Mouse (Mus musculus): ENCODE measurements around the gene Extl2. TPM values are rescaled to one million over a fixed set of nuclear protein-coding genes. Genes with fewer than 3 reads are reported as not detected.

Extl2 gene
- total RNA-seq (2023) = 10 to 100 TPM in 1 of 2 experiments, 1 to 10 TPM in 1; 4.6 to 13.8 TPM

DNA sequence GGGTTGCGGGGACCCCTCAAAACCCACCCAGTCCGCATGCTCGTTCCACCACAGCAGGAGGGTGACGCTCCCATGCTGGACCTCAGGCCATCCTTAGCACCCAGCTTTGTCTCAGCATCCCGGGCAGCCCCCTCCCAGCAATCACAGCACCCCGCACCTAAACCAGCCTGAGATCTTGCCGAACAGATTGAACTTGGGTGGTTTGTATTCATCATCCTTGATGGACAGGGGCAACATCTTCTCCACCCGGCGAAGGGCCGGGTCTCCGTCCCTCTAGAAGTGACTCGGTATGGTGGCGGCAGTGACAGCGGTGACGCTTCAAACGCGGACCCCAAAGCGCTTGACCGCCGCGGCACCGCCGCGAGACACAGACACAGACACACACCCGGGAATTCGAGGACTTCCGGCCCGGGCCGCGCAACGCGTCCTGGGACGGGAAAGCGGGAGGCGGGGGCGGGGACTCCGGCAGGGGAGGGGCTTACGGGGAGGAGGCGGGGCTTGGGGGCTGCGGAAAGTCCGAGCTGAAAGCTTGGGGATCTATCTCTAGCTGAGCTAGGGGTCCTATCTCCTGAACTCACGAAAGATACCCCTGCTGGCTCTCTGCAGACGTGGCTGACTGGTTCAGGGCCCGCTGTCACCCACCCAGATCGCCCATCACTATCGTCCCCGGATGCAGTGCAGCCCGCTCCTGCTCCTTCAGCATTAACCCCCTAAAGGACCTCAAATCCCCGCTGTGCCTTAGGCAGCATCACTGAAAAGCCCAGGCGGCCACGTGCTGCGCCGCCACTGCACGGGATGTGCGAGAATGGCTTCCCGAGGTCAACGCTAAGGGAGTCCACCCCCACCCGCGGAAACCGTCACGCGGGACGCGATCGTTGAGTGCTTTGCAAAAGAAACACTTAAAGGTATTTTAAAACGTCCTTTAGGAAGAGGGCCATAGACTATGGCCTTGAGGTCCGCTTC is at the start of gene Extl2, which contains the start of gene Slc30a7:
TSS of gene Extl2 (plus strand) at position 485 of the 963 bp plus-strand sequence.
TSS of gene Slc30a7 (minus strand) at position 429 of the 963 bp plus-strand sequence.

Other genes starting within 250 kb of the Extl2 start
- gene Dph5, start 119.6 kb upstream of the Extl2 start, total RNA-seq (2023) = 10 to 100 TPM; 66.6 to 67.9 TPM
- 10 to 100 TPM; 47.0 to 60.4 TPM for gene Slc30a7, start 56 bp upstream of the Extl2 start, total RNA-seq (2023)
- gene Vcam1, start 122.2 kb downstream of the Extl2 start, total RNA-seq (2023) = 1 to 10 TPM; 5.3 to 8.5 TPM
- gene Gpr88, start 246.0 kb downstream of the Extl2 start, total RNA-seq (2023) = not detected